Mouse (Mus musculus) kidney, postnatal 25 days (tissue): ENCODE data around the gene Arhgap42.

ENCODE experiments used
- DNase-seq, 2 experiments: peaks; one replicate each; pipeline ENCODE4 v3.0.0; 2021; ENCODE audit warnings: mixed read lengths in 2 of 2

Gene Arhgap42

DNA sequence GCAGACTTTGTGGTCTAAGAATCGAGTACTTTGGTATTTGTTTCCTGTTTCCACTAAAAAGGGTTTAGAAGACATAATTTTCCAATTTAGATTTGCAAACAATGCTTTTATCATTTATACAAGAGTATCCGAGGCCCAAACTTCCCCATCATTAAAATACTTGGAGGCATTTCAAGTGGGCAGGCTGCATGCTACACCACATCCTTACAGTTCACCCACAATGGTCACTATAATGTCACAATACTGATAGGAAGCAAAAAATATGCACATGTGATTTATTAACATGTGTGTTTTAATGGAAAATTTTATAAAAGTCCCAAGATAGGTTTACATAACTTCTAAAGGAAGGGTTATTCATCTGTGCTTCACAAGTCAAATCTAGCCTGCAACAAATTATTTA lies 242.4 kb downstream of the Arhgap42 start:
- no peak for DNase-seq

DNA sequence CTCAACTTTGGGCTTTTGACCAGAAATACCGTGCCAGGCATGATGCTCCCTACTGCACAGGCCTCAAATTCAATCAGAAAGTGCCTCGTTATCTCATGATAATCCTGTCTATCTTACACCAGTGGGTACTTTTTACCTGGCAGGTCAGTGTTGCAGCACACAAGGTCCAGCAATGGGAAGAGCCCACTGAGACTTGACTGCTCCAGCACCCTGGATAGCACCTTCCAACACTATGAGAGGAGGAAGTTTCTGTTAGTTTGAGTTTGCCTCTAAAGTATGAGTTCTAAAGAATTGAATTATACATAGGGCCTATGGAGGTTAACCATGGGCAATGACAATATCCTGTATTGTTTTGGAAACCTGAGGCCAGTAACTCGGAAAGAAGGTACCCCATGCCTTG lies 256.6 kb downstream of the Arhgap42 start:
- DNase-seq, result no peak

DNA sequence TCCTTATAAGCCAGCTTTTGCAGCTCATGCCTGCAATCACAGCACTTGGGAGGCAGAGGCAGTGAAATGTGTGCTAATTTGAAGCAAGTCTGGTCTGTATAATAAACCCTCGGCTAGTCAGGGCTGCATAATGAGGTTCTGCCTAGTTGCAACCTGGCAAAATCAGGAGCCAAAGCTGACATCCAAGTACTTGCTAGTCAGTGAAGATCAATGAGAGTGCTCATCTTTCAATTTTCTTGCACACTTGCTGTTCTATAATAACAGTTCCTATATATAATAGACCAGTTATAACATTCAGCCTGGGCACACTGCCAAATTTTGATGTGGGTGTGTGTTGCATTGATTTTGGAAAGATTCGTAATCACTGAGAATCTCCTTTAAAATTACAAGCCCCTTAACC lies 261.1 kb downstream of the Arhgap42 start:
- DNase-seq, result no peak

DNA sequence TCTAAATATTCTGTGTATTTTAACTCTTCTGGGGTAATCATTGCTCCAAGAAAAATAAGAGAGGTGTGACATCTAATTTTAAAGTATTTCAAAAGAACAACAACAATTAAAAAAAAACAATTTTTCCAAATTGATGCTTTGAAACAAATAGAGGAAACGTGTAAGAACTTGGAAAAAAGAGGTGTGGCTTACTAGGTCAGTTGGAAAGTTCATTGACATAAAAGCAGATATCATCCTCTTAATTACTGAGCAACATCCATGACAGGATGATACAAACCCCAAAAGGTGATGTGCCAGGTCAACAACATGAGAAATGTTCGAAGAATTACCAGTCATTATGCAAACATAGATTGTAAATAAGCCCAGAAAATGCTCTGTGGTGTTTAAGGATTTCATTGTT lies 267.4 kb downstream of the Arhgap42 start, which contains the start of gene Gm16485:
TSS of gene Gm16485 (plus strand) at position 301 of the 400 bp plus-strand sequence.
- no peak for DNase-seq

DNA sequence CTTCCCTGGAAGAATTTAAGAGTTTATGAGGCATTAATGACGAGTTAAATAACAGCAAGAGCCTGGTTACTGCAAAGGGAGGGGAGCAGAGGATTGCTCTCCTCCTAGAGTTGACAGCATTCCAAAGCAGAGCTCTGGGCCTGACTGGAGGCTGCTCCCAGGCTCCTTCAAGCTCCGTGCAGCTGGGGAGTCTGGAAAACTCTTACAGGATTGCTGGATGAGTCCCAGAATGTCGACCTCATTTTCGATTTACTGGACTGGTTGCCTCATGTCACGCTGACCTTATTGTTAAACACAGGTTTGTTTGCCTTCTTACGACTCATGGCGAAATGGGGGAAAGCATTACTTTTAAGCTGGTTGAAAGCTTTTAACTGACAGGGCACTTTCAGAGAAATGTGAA lies 268.7 kb downstream of the Arhgap42 start:
- no peak for DNase-seq

DNA sequence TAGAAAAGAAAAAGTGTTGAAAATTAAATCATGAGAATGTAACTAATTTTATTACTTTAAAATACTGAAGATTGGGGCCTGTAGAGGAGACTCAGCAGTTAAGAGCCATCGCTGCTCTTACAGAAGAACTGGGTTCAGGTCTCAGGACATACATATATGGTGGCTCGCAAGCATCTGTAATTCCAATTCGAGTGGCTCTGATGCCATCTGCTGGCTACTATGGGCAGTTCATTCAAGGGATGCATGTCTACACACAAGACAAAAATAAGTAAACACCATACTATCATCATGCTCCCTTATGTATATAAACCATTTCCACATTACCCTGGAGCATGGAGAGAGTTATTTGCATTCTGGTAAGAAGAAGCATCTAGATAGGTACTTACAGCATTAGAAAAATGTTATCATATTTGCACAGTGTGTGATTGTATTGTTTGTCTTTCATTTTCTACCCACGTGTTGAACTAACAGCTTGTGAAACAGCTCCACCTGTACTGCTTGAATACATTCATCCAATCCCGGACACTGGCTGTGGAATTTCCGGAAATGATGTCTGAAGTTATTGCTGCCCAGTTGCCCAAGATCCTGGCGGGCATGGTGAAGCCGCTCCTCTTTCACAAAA lies 274.3 kb downstream of the Arhgap42 start:
- DNase-seq, result peak in 1 of 2 experiments; percentile 61

DNA sequence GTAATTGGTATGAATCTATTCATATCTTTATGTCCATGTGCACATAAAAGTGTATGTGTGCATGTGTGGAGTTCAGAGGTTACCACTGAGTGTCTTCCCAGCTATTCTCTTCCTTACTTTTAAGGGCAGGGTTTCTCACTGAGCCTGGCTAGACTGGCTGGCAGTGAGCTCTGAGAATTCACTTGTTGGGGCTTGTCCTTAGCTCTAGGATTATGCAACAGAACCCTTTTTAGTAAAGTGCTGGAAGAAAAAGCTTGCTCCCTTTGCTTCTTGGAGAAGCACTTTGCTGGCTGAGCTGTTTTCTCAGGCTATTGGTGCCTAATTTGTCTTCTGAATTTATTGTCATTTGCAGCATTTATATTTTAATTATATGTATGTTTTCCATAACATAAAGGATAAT lies 285.6 kb downstream of the Arhgap42 start:
- DNase-seq, result no peak
